Mouse (Mus musculus): ENCODE results near the gene Pdcd10. TPM values are rescaled to one million over a fixed set of nuclear protein-coding genes. Genes with fewer than 3 reads are reported as not detected.

Pdcd10 gene
- polyA plus RNA-seq, 1 experiment = 0.56 TPM

DNA sequence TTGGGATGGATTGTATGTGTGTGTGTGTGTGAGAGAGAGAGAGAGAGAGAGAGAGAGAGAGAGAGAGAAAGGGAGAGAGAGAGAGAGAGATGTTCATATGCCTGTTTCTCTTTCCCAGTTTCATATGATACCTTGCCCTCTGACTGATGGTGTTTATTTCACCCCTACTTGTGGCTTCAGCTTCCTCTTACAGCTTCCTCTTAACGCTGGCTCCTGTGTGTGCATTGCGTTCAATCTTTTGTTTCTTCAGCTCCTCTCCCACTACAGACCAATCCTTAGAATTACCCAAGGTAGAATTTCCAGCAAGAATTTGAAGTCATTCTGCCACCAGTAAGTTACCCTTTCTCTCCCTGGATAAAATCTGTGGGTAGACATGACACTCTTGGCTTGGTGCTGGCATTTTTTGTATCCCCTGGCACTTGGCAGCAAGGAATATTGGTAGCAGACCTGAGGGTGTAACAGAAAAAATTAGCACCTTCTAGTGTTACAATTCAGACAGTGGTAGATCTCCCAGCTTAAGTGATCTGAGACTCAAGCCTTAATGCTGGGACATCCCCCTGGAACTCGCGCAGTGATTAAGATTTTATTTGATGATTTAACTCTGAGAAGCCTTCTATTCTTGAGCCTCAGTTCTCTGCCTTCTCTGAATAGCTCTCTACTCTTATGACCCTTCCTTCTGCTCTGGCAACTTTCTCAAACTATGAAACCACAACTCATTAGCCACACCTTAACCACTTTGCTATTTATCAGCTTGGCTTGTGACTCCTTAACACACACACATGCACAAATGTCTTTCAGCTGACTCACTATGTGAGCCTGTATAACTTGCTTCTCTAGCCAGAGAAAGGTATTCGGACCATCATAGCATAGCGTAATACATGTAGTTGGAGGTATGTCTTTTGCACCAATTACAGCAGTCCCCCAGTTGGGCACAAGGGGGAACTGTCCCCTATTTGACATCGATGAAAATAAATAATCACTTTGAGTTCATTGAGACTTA is 57.4 kb downstream of the Pdcd10 start:
- no peaks in the 10 kb centered on the region for H3K36me3 ChIP-seq (ENCODE audit: control insufficient read depth)
- no peak overlapping the region for H3K4me3 ChIP-seq (replicated peaks)

DNA sequence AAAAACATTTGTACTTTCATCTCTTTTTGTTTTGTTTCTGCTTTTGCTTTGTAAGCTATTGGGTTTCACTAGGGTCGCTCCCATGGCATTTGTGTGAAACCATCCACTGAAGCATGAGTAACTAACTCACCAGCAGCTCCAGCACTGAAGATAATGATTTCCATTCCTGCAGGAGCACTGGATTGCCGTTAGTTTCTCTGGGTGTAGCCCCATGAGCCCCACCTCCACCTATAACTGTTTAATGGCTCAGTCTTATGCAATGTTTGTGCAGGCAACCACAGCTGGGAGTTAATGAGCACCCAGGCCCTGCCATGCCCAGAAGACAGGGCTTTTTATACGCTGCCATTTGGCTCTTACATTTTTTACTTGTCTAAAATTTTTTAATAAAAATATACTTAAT is 63.7 kb downstream of the Pdcd10 start:
- Histone ChIP-seq H3K4me3 (replicated peaks) (no peak overlapping the region), H3K36me3 (ENCODE audit: control insufficient read depth) (no peaks in the 10 kb centered on the region), H3K4me1 (ENCODE audit: control insufficient read depth) (no peaks in the 10 kb centered on the region), H3K27me3 (ENCODE audit: control insufficient read depth) (no peaks in the 10 kb centered on the region), H3K9me3 (ENCODE audit: control insufficient read depth, low read length) (no peaks in the 10 kb centered on the region; the same call in 1 of the 2 replicates)
- TF ChIP-seq TAL1 (IDR thresholded peaks at IDR 0.05; ENCODE audit: low read length) (no peak), GATA1 (IDR thresholded peaks at IDR 0.05; ENCODE audit: low read length) (no peak)

More for the DNA sequence above, 57.4 kb downstream of the Pdcd10 start:
- H3K4me1 ChIP-seq (ENCODE audit: control insufficient read depth) = no peaks in the 10 kb centered on the region
- no peak for TF ChIP-seq GATA1 (IDR thresholded peaks at IDR 0.05; ENCODE audit: low read length)
- no peak for TF ChIP-seq TAL1 (IDR thresholded peaks at IDR 0.05; ENCODE audit: low read length)
- no peaks in the 10 kb centered on the region for H3K27me3 ChIP-seq (ENCODE audit: control insufficient read depth)
- no peaks in the 10 kb centered on the region for H3K9me3 ChIP-seq (ENCODE audit: control insufficient read depth, low read length)

DNA sequence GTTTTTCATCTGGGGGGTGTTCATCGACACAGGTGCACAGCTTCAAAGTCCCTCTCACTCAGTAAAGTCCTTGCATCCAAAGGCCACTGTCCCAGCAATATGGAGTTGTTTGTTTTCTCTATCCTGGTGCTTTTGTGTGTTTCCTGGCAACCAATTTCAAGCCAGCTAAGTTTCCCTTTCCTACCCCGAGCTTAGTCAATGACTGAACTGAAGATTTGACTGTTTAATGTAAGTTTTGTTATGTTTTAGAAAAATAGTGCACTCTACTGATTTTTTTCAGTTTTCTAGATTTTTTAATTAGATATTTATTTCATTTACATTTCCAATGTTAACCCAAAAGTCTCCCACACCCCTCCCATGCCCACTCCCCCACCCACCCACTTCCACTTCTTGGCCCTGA is 74.6 kb downstream of the Pdcd10 start, which contains the start of gene Wdr49:
Wdr49 (minus strand) TSS at position 101 of the 400 bp plus-strand sequence.
- no peaks in the 10 kb centered on the region for H3K27me3 ChIP-seq (ENCODE audit: control insufficient read depth)
- no peaks in the 10 kb centered on the region for H3K36me3 ChIP-seq (ENCODE audit: control insufficient read depth)
- H3K9me3 ChIP-seq (ENCODE audit: control insufficient read depth, low read length) = no peaks in the 10 kb centered on the region
- TF ChIP-seq TAL1 (IDR thresholded peaks at IDR 0.05; ENCODE audit: low read length) = no peak
- no peaks in the 10 kb centered on the region for H3K4me1 ChIP-seq (ENCODE audit: control insufficient read depth)
- no peak within 1 kb of the TSS for H3K4me3 ChIP-seq (replicated peaks)

DNA sequence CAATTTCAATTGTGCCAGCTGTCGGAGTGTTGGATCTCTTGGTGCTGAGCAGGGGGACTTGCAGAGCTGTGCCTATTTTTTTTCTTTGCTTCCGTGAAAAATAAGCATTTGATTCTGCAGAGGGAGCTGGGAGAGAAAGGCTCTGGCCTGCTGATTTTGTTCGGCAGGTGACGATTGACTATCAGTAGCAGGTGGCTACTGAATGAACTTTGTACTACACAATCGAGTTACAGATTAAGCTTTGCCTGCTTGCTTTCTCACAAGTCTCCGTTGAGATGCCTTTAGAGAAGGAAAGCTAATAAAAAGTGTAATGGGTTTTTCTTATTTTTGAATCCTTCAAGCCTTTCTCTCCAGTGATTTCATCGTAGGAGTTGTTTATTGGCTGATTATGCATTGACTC is 81.5 kb downstream of the Pdcd10 start:
- no peaks in the 10 kb centered on the region for H3K36me3 ChIP-seq (ENCODE audit: control insufficient read depth)

DNA sequence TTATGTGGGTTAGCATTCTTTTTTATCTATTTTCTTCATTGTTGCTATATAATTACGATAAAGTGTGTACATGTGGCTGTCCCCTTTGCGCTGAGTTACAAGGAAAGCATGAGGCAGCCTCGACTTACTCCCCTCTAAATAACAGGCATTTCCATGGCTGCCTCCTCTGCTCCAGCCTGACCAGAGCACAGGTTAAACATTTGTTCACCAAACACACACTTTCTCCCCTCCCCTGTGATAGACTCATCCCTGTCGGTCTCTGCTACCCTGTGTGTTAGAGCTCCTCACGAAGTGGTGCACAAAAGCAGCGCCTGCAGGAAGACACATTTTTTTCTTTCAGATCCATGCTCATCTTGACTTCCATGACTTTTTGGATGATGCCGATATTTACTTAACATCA is 82.0 kb downstream of the Pdcd10 start:
- no peak for TF ChIP-seq TAL1 (IDR thresholded peaks at IDR 0.05; ENCODE audit: low read length)
- no peak for TF ChIP-seq GATA1 (IDR thresholded peaks at IDR 0.05; ENCODE audit: low read length)
- Histone ChIP-seq H3K4me1 (ENCODE audit: control insufficient read depth) (no peaks in the 10 kb centered on the region), H3K36me3 (ENCODE audit: control insufficient read depth) (no peaks in the 10 kb centered on the region), H3K27me3 (ENCODE audit: control insufficient read depth) (no peaks in the 10 kb centered on the region), H3K9me3 (ENCODE audit: control insufficient read depth, low read length) (no peaks in the 10 kb centered on the region), H3K4me3 (replicated peaks) (no peak overlapping the region)

More for the DNA sequence above, 81.5 kb downstream of the Pdcd10 start:
- Histone ChIP-seq H3K27me3 (ENCODE audit: control insufficient read depth) (no peaks in the 10 kb centered on the region), H3K9me3 (ENCODE audit: control insufficient read depth, low read length) (no peaks in the 10 kb centered on the region), H3K4me3 (replicated peaks) (no peak overlapping the region), H3K4me1 (ENCODE audit: control insufficient read depth) (no peaks in the 10 kb centered on the region)
- TF ChIP-seq GATA1 (IDR thresholded peaks at IDR 0.05; ENCODE audit: low read length) = no peak
- no peak for TF ChIP-seq TAL1 (IDR thresholded peaks at IDR 0.05; ENCODE audit: low read length)

DNA sequence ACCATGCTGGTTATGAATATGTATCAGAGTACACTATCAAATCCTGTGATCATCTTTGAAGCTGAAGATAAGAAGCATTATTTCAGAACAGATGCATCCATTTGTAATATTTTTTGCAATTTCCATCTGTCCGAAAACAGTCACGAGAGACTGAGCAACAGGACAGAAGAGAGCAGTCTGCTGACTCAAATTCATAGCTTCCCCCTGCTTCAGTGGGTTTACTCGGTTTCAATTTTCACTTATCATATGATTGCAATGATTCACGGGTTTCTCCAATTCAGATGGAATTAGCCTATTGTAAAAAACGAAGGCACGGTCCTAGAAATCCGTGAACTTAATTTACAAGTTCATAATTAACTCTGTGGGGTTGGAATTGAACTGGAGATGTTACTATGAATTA is 88.5 kb downstream of the Pdcd10 start:
- Histone ChIP-seq H3K4me3 (replicated peaks) (no peak overlapping the region), H3K27me3 (ENCODE audit: control insufficient read depth) (no peaks in the 10 kb centered on the region), H3K4me1 (ENCODE audit: control insufficient read depth) (no peaks in the 10 kb centered on the region), H3K36me3 (ENCODE audit: control insufficient read depth) (no peaks in the 10 kb centered on the region), H3K9me3 (ENCODE audit: control insufficient read depth, low read length) (no peaks in the 10 kb centered on the region)
- TF ChIP-seq TAL1 (IDR thresholded peaks at IDR 0.05; ENCODE audit: low read length) (no peak), GATA1 (IDR thresholded peaks at IDR 0.05; ENCODE audit: low read length) (no peak)

Other genes with a start within 250 kb of the Pdcd10 start
- gene Wdr49, start 74.7 kb downstream of the Pdcd10 start, polyA plus RNA-seq (2012) = not detected in 2 replicates
- not detected in 2 replicates for gene Serpini1, start 691 bp upstream of the Pdcd10 start, polyA plus RNA-seq (2012)
- gene Gm29133, start 191.3 kb upstream of the Pdcd10 start, polyA plus RNA-seq (2012) = not detected in 2 replicates

Measured in erythroblast, embryonic 14.5 days (primary cell).